Mouse (Mus musculus) adrenal gland, adult 8-10 months (tissue): ENCODE data around the gene Gm5089. TPM values are rescaled to one million over a fixed set of nuclear protein-coding genes. Genes with fewer than 3 reads are reported as not detected.

Source experiments
- DNase-seq: peaks from one replicate; pipeline ENCODE4 v3.0.0; 2022
- total RNA-seq, 4 experiments: library from RNA; stranded (reverse); gene quantifications; 2 replicates each; pipeline ENCODE4 v1.2.4; 2022

Gene Gm5089
- total RNA-seq, result not detected

GRCm38 (mm10) chr14:122450496-122451382 lies at the start of gene Gm5089:
Gene Gm5089 (minus strand): TSS chr14:122451115.
- DNase-seq, result no peak

DNA sequence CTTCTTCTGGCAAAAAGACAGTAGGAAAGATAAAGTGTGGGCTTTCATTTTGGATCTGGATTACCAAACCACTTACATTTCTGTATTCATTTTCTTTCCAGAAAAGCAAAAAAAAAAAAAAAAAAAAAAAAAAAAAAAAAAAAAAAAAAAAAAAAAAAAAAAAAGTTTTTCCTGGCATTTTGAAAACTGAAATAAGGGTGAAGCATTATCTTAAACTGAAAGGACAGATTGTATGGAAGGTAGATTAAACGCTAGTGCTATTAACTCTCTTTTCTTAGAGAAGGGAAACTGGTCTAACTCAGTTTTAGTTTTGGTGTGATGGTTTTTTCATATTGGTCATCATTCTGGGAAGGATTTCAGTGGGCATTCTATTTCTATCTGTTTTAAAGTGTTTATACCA lies 41.1 kb upstream of the Gm5089 start:
- DNase-seq, result no peak

- DNase-seq, result no peak
Measured at GRCm38 (mm10) chr14:122491521-122491920, 40.6 kb upstream of the Gm5089 start.

GRCm38 (mm10) chr14:122490441-122491328 lies 39.8 kb upstream of the Gm5089 start, which contains the start of gene Gm10837:
Gene Gm10837 (plus strand): TSS chr14:122490586.
- no peak for DNase-seq

- DNase-seq, result no peak
Measured at GRCm38 (mm10) chr14:122489686-122490414, 38.9 kb upstream of the Gm5089 start.

DNA sequence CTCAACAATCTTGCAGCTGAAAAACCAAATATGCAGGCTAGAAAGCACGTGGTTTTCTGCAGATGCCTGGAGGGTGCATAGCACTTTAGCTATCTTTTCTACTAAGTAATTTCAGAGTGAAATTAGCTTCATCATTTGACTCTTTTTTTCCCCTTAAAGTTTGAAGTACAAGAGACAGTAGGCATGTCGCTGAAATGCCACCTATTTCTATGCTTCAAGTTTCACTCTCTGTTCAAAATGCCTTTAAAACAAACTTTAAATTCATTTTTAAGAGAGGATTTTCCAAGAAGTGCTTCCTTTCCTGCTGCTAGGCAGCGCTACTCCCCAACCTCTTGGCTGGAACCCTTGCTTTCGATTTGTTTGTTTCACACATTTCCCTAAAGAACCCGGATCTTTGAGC lies 38.1 kb upstream of the Gm5089 start:
- no peak for DNase-seq

- no peak for DNase-seq
Measured at GRCm38 (mm10) chr14:122487366-122487765, 36.5 kb upstream of the Gm5089 start.

GRCm38 (mm10) chr14:122486611-122487010 lies 35.7 kb upstream of the Gm5089 start:
- no peak for DNase-seq

DNA sequence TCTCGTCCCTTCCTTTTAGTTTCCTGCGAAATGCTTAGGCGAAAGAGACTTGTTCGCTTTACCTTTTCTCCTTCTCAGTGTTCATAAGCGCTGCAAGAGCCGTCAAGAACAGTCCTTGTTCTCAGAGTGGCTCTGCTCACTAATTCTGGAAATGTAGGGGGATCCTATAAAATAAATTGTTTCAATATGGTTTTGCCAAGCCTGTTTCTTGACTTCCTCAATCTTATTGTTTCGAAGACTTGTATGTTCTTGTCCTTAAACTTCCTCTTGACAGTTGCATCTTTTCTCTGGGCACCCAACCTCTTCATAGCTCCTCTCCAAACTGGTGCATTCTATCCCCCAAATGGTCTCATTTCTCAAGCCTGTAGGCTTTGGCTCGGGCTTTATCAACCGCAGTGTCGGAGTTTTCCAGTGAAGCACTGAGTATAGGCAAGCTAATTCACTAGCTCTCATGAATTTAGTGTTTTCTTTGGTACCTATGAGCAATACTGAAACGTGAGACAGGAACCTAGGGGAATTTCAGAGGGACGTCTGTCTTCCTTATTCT lies 34.8 kb upstream of the Gm5089 start:
- DNase-seq, result no peak

- no peak for DNase-seq
Measured at GRCm38 (mm10) chr14:122484844-122485551, 34.1 kb upstream of the Gm5089 start.

DNA sequence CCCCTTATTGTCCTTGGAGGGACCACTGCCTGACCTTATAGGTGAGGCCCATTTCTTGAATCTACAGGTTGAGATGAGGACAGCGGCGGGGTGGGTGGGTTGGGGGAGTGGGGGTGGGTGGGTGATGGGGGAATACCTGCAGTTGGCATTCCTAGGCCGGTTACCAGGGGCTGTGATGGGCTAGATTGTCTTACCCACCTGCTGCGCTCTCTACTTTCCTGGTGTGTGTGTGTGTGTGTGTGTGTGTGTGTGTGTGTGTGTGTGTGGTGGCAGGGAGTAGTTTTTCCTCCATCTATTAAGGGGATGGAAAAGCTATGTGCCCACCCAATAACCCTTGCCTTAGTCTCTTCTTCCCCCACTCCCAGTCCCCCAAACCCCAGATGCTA lies 33.5 kb upstream of the Gm5089 start:
- DNase-seq, result no peak

DNA sequence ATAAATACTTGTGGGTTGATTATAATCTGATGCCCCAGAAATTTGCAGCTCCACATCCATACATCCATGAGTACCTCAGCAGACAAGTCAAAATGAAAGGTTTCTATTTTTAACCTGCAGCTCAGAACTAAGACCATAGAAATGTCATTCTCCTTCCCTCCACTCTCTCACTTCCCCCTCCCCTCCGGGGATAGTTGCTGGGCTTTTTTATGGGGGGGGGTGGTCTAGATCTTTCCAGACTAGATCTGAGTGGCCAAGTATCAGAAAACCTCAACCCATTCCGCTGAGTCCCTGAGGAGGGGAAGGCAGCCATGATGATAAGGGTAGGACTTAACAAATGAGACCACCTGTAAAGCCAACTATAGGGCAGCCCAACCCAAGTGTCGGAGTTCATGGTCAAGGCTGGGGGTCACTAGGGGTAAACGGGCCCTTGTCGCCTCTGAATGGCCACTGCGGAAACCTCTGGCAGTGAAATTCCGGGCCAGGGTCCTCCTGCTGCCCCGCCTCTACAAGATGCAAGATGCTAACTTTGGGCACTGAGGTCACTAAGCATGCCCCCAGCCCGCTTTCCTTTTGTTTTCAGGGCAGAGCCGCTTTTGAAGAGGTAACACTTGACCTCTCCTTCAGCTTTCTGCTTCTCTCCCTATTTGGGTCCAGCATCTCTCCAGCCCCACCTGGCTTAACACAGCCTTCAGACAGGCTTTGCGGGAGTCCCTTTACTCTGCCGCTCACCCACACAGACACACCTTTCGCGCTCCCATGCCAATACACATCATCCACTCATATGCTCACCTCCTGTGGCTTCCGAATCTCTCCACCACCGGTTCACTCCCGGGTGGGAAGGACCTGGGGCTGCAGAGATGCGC lies 32.9 kb upstream of the Gm5089 start:
- no peak for DNase-seq

DNA sequence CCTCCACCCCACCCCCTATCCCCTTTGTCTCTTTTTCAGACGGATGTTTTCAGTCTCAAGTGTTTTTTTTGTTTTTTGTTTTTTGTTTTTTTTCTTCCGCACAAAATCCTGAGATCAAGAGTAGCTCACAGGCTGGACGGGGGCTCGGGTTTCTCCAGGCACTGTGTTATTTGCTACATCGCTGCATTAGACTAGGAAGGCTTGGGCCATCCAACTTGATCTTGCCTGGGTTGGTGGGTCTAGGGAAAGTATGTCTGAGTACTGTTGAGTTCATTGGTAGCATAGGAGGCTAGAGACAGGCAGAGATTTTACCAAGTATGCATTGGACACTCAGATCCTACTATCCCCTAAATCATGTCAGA lies 32.1 kb upstream of the Gm5089 start:
- DNase-seq, result no peak

GRCm38 (mm10) chr14:122482081-122483023 lies 31.4 kb upstream of the Gm5089 start:
- DNase-seq, result no peak

- no peak for DNase-seq
Measured at GRCm38 (mm10) chr14:122481181-122481580, 30.3 kb upstream of the Gm5089 start.

DNA sequence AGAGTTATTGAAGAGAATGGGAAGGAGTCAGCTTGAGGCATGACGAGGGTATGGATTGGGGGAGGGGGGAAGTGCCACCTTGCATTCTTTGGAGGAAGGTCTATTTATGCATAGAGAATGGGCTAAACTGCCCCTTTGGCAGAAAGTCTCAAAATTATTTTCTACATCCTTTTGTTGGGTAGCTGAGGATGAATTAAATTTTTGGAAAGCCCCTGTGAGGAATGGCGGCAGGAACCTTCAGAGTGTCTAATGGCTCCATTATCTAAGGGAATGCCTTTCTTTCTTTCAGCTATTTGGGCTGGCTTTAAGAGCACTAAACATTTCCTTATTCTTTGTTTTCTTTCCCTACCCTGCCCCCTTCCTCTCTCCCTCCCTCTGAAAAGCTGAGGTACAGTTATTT lies 29.4 kb upstream of the Gm5089 start:
- no peak for DNase-seq

DNA sequence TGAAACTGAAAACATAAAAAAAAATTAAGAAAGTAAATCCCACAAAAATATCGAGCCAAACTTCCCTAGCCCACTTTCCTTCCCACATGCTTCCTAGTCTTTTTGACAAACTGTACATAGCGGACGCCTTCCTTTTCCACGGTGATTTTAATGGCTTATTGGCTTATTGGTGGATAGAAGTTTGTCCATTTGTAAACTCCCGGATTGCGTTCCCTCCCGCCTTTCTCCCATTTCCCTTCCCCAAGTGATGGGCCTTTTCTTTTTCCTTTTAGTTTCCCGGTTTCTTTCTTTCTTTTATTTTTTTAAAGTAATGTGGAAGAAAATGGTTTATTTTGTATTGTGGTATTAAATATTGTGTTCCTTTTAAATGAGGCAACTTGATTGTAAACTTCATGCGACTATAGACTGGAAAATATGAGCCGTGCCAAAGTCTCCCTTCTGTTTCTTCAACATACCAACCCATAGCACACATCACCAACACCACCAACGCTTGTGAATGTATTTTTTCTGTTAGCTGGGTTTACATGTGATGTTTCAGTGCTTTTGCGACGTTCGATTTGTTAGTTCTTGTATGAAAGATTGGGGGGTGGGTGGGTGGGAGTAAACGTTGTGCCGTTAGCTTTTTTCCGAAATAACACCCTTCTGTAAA lies 28.7 kb upstream of the Gm5089 start:
- DNase-seq, result no peak

- no peak for DNase-seq
Measured at GRCm38 (mm10) chr14:122478574-122479011, 27.7 kb upstream of the Gm5089 start.
